Comparison of ENCODE assay signal across 8 mouse cellular contexts in genomic region chr8:46539701-46540100, GRCm38 (mm10). TPM values are rescaled to one million over a fixed set of nuclear protein-coding genes. Genes with fewer than 3 reads are reported as not detected.
A peak's percentile ranks its signal among the peaks of the same experiment; 100 is the strongest.
DNase-seq lines count a peak whose midpoint lies in the region; ATAC-seq and TF ChIP-seq lines count a peak whose summit lies in the region.
"Had no signal": no experiment of that assay in that cellular context is flagged by ENCODE, and none has a peak within 500 bp of the region (broad histone marks: within the 10 kb centered on the region; RNA-seq: fewer than 3 reads in every experiment).

No protein-coding gene starts in this region.

- WGBS in intestine, embryonic 15.5 days: 54% methylated on average over 5 of the region's 5 CpGs
- WGBS in intestine, postnatal 0 days: 34% methylated on average over 5 of the region's 5 CpGs

- H3K4me3 ChIP-seq in intestine, embryonic 15.5 days (replicated peaks): no peak overlapping the region
- no peak overlapping the region for H3K4me3 ChIP-seq in intestine, postnatal 0 days (ENCODE audit: low read depth, low read length)
- H3K4me3 ChIP-seq: heart, embryonic 15.5 days had no signal

- no peaks in the 10 kb centered on the region for H3K9me3 ChIP-seq in intestine, embryonic 15.5 days
- no peaks in the 10 kb centered on the region for H3K9me3 ChIP-seq in intestine, postnatal 0 days (ENCODE audit: control insufficient read depth)
- H3K9me3 ChIP-seq: heart, embryonic 15.5 days had no signal

- H3K4me1 ChIP-seq in intestine, embryonic 15.5 days (replicated peaks): peaks cover 6% of the 10 kb centered on the region; the same call in 1 of the 2 replicates
- H3K4me1 ChIP-seq in intestine, postnatal 0 days (replicated peaks; ENCODE audit: control insufficient read depth, insufficient read depth, low read length): 0 out of 2 replicates have a peak, but pooled peaks cover 5% of the 10 kb centered on the region

- H3K27me3 ChIP-seq in intestine, embryonic 15.5 days (replicated peaks): no peaks in the 10 kb centered on the region
- no peaks in the 10 kb centered on the region for H3K27me3 ChIP-seq in intestine, postnatal 0 days (replicated peaks; ENCODE audit: control insufficient read depth, insufficient read depth, low read length)
- H3K27me3 ChIP-seq: heart, embryonic 15.5 days had no signal

- H3K27ac ChIP-seq in intestine, embryonic 15.5 days: no peak overlapping the region
- H3K27ac ChIP-seq in intestine, postnatal 0 days (ENCODE audit: low read depth, low read length): no peak overlapping the region
- H3K27ac ChIP-seq: heart, embryonic 15.5 days had no signal

- H3K9ac ChIP-seq in intestine, embryonic 15.5 days: no peak overlapping the region
- no peak overlapping the region for H3K9ac ChIP-seq in intestine, postnatal 0 days (ENCODE audit: low read depth, low read length)
- H3K9ac ChIP-seq: heart, embryonic 15.5 days had no signal

- H3K36me3 ChIP-seq in intestine, embryonic 15.5 days: peaks cover 4% of the 10 kb centered on the region; the same call in 1 of the 2 replicates
- peaks cover 17% of the 10 kb centered on the region for H3K36me3 ChIP-seq in intestine, postnatal 0 days (ENCODE audit: control insufficient read depth, insufficient read depth)

- 0 out of 2 replicates have a peak, but pooled peaks have one; percentile 35 for ATAC-seq in intestine, embryonic 15.5 days
- ATAC-seq in intestine, postnatal 0 days: no peak

- H3K4me2 ChIP-seq in intestine, embryonic 15.5 days (replicated peaks): no peak overlapping the region
- no peak overlapping the region for H3K4me2 ChIP-seq in intestine, postnatal 0 days (replicated peaks; ENCODE audit: low read depth)
- H3K4me2 ChIP-seq: heart, embryonic 15.5 days had no signal

- no peak for TF ChIP-seq CTCF in intestine, postnatal 0 days (IDR thresholded peaks at IDR 0.05; ENCODE audit: low read depth)

- DNase-seq in c-Kit-negative CD71-positive TER-119-positive erythroid progenitor cells, embryonic 14.5 days (ENCODE audit: low read depth, low spot score): peak; percentile 68
- peak; percentile 58 to 80 for DNase-seq in gastrocnemius, postnatal 4 days (ENCODE audit: low spot score in 2 of 2)
- peak; percentile 19 for DNase-seq in lung, postnatal 14 days
- no peak for DNase-seq in layer of hippocampus, adult 9-11 months
- DNase-seq in thymus, postnatal 36 days: no peak

RNA-seq across cellular contexts. Expression of gene Cenpu, which starts 12.1 kb away (rescaled TPM):
- polyA plus RNA-seq in intestine, embryonic 15.5 days (2015; fragmentation: Nextera tagmentation; extraction: Ambion mirVana): 10.8 and 13.9 TPM in 2 replicates
- polyA plus RNA-seq in intestine, postnatal 0 days (2015; fragmentation: Nextera tagmentation; extraction: Ambion mirVana): 7.6 and 8.9 TPM in 2 replicates
- 1 to 10 TPM; 4.4 to 4.8 TPM for total RNA-seq in gastrocnemius, postnatal 4 days (2021)

Comparison
In these comparisons a context has a peak if more than half of its experiments do, and no peak if none do; other contexts are left out.
1. DNase-seq: peak in c-Kit-negative CD71-positive TER-119-positive erythroid progenitor cells, embryonic 14.5 days (single experiment), gastrocnemius, postnatal 4 days (2 of 2) and lung, postnatal 14 days (single experiment); none in layer of hippocampus, adult 9-11 months (single experiment) and thymus, postnatal 36 days (0 of 2).